Mouse (Mus musculus): ENCODE results near the gene Brd1.
"Not testable (repeated sequence)": the region's sequence is repeated elsewhere in the genome, so short reads cannot be mapped to it uniquely, and the experiment has no call there.

Brd1 gene

GRCm38 (mm10) chr15:88733834-88734571 lies at the start of gene Brd1:
Brd1 (minus strand) TSS chr15:88734233.
- peak; percentile 68 for DNase-seq (ENCODE audit: low spot score)

GRCm38 (mm10) chr15:88774630-88775029 lies 40.6 kb upstream of the Brd1 start:
- DNase-seq (ENCODE audit: low spot score): not testable (repeated sequence)

GRCm38 (mm10) chr15:88768537-88768936 lies 34.5 kb upstream of the Brd1 start:
- no peak for DNase-seq (ENCODE audit: low spot score)

- DNase-seq (ENCODE audit: low spot score): not testable (repeated sequence)
Observed at GRCm38 (mm10) chr15:88766139-88766538, 32.1 kb upstream of the Brd1 start.

- no peak for DNase-seq (ENCODE audit: low spot score)
Observed at GRCm38 (mm10) chr15:88761551-88761950, 27.5 kb upstream of the Brd1 start.

GRCm38 (mm10) chr15:88758061-88758460 lies 24.0 kb upstream of the Brd1 start:
- peak; percentile 33 for DNase-seq (ENCODE audit: low spot score)

- DNase-seq (ENCODE audit: low spot score): no peak
Observed at GRCm38 (mm10) chr15:88755761-88756160, 21.7 kb upstream of the Brd1 start.

GRCm38 (mm10) chr15:88754896-88755295 lies 20.9 kb upstream of the Brd1 start:
- no peak for DNase-seq (ENCODE audit: low spot score)

GRCm38 (mm10) chr15:88752403-88752733 lies 18.3 kb upstream of the Brd1 start:
- no peak for DNase-seq (ENCODE audit: low spot score)

- DNase-seq (ENCODE audit: low spot score): peak; percentile 16
Observed at GRCm38 (mm10) chr15:88751564-88752402, 17.8 kb upstream of the Brd1 start, which contains the start of gene Zbed4. Zbed4 (plus strand) TSS chr15:88751660.

GRCm38 (mm10) chr15:88750677-88751563 lies 16.9 kb upstream of the Brd1 start:
- DNase-seq (ENCODE audit: low spot score): peak; percentile 99

- DNase-seq (ENCODE audit: low spot score): no peak
Observed at GRCm38 (mm10) chr15:88750032-88750431, 16.0 kb upstream of the Brd1 start.

GRCm38 (mm10) chr15:88749617-88750016 lies 15.6 kb upstream of the Brd1 start:
- DNase-seq (ENCODE audit: low spot score): not testable (repeated sequence)

- no peak for DNase-seq (ENCODE audit: low spot score)
Observed at GRCm38 (mm10) chr15:88745926-88746325, 11.9 kb upstream of the Brd1 start.

GRCm38 (mm10) chr15:88745347-88745746 lies 11.3 kb upstream of the Brd1 start:
- no peak for DNase-seq (ENCODE audit: low spot score)

- DNase-seq (ENCODE audit: low spot score): not testable (repeated sequence)
Observed at GRCm38 (mm10) chr15:88743371-88743770, 9.3 kb upstream of the Brd1 start.

- DNase-seq (ENCODE audit: low spot score): no peak
Observed at GRCm38 (mm10) chr15:88741366-88741765, 7.3 kb upstream of the Brd1 start.

- no peak for DNase-seq (ENCODE audit: low spot score)
Observed at GRCm38 (mm10) chr15:88738466-88738865, 4.4 kb upstream of the Brd1 start.

- DNase-seq (ENCODE audit: low spot score): peak; percentile 21
Observed at GRCm38 (mm10) chr15:88736166-88736565, 2.1 kb upstream of the Brd1 start.

- DNase-seq (ENCODE audit: low spot score): peak; percentile 41
Observed at GRCm38 (mm10) chr15:88733041-88733751, 837 bp downstream of the Brd1 start.

- no peak for DNase-seq (ENCODE audit: low spot score)
Observed at GRCm38 (mm10) chr15:88732405-88733020, 1.5 kb downstream of the Brd1 start.

Measured in ovary, adult 18-20 months (tissue).